Mouse (Mus musculus) right cerebral cortex, adult 18-20 months (tissue): ENCODE measurements around the gene Thoc3.

ENCODE experiments used
- DNase-seq: peaks from one replicate; pipeline ENCODE4 v3.0.0; 2022; ENCODE audit warnings: mixed read lengths

The Thoc3 gene

GRCm38 (mm10) chr13:54439912-54440311, 28.7 kb downstream of the Thoc3 start:
- DNase-seq, result no peak

- no peak for DNase-seq
These were observed 29.8 kb downstream of the Thoc3 start for GRCm38 (mm10) chr13:54438814-54439213.

- DNase-seq, result no peak
These were observed 31.6 kb downstream of the Thoc3 start for GRCm38 (mm10) chr13:54437083-54437482.

GRCm38 (mm10) chr13:54436666-54437065, 32.0 kb downstream of the Thoc3 start:
- DNase-seq, result no peak

- DNase-seq, result no peak
These were observed 37.5 kb downstream of the Thoc3 start for GRCm38 (mm10) chr13:54431161-54431560.

- no peak for DNase-seq
These were observed 38.6 kb downstream of the Thoc3 start for GRCm38 (mm10) chr13:54430051-54430450.

- DNase-seq, result no peak
These were observed 39.9 kb downstream of the Thoc3 start for GRCm38 (mm10) chr13:54428771-54429170.

GRCm38 (mm10) chr13:54426781-54427655, 41.6 kb downstream of the Thoc3 start:
- no peak for DNase-seq

GRCm38 (mm10) chr13:54425269-54425668, 43.4 kb downstream of the Thoc3 start:
- no peak for DNase-seq

- DNase-seq, result no peak
These were observed 48.4 kb downstream of the Thoc3 start for GRCm38 (mm10) chr13:54420226-54420625.

GRCm38 (mm10) chr13:54418781-54419327, 49.8 kb downstream of the Thoc3 start:
- peak; percentile 18 for DNase-seq

- no peak for DNase-seq
These were observed 53.6 kb downstream of the Thoc3 start for GRCm38 (mm10) chr13:54415059-54415458.

GRCm38 (mm10) chr13:54412721-54413120, 55.9 kb downstream of the Thoc3 start:
- no peak for DNase-seq

GRCm38 (mm10) chr13:54412236-54412635, 56.4 kb downstream of the Thoc3 start:
- DNase-seq, result no peak

- no peak for DNase-seq
These were observed 57.0 kb downstream of the Thoc3 start for GRCm38 (mm10) chr13:54411656-54412055.
